Mouse (Mus musculus) liver, adult 2 months (tissue): ENCODE measurements around the gene Ube2cbp.

Experiments used
- CTCF ChIP-seq: fragments of 200-500 bp; IDR thresholded peaks from 2 replicates; pipeline ENCODE4 v1.5.1; 2011; ENCODE audit warnings: low read depth, low read length, control low read depth
- POLR2A ChIP-seq: fragments of 200-500 bp; IDR thresholded peaks from 2 replicates; pipeline ENCODE4 v1.6.1; 2011; ENCODE audit warnings: low read length, control low read depth; ENCODE audit not compliant: insufficient read depth; ENCODE audit errors: extremely low read depth

DNA sequence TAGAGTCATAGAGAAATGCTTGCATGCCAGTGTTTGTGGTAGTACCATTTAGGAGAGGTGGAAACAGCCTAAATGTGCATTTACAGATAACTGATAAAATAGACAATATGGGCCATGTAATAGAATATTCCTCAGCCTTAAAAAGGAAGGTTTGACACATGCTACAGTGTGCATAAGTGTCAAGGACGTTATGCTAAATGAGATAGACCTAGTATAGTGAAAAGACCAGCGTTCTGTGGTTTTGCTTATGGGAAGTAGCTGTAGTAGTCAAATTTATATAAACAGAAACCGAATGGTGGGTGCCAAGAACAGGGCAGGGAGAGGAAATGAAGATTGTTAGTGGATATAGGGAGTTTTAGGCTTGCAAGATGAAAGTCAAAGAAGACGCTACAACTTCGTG is 12.0 kb upstream of the Ube2cbp start:
- TF ChIP-seq CTCF (no peak), POLR2A (no peak)
